Mouse (Mus musculus): ENCODE results near the gene Dmac1. TPM values are rescaled to one million over a fixed set of nuclear protein-coding genes. Genes with fewer than 3 reads are reported as not detected.
"Not testable (repeated sequence)": the region's sequence is repeated elsewhere in the genome, so short reads cannot be mapped to it uniquely, and the experiment has no call there.

Gene Dmac1
- polyA plus RNA-seq, 1 experiment from 2014 or later, result 129 TPM

- no peaks in the 10 kb centered on the region for H3K36me3 ChIP-seq (ENCODE audit: insufficient read depth, low read length)
- WGBS, result 91% methylated on average over 2 of the region's 2 CpGs
- no peak overlapping the region for H3K4me3 ChIP-seq (replicated peaks; ENCODE audit: low read depth, low read length)
Observed at GRCm38 (mm10) chr4:75264219-75264618, 13.9 kb downstream of the Dmac1 start.

GRCm38 (mm10) chr4:75263556-75264129 lies 14.5 kb downstream of the Dmac1 start:
- Histone ChIP-seq H3K4me1 (replicated peaks; ENCODE audit: insufficient read depth, low read length) (no peaks in the 10 kb centered on the region), H3K27me3 (ENCODE audit: insufficient read depth, low read length) (no peaks in the 10 kb centered on the region), H3K4me2 (ENCODE audit: low read length) (no peak overlapping the region), H3K4me3 (replicated peaks; ENCODE audit: low read depth, low read length) (no peak overlapping the region), H3K9ac (ENCODE audit: low read depth, low read length) (no peak overlapping the region), H3K9me3 (replicated peaks; ENCODE audit: low read length) (no peaks in the 10 kb centered on the region), H3K27ac (no peak overlapping the region), H3K36me3 (ENCODE audit: insufficient read depth, low read length) (no peaks in the 10 kb centered on the region)
- no peak for TF ChIP-seq CTCF (IDR thresholded peaks at IDR 0.05; ENCODE audit: low read depth)
- DNase-seq (ENCODE audit: low spot score), result no peak
- ATAC-seq (replicated peaks; ENCODE audit: low FRiP score, low read depth), result no peak
- 95% methylated on average over 3 of the region's 3 CpGs for WGBS

More at GRCm38 (mm10) chr4:75264219-75264618, 13.9 kb downstream of the Dmac1 start:
- H3K27me3 ChIP-seq (ENCODE audit: insufficient read depth, low read length), result no peaks in the 10 kb centered on the region
- H3K9ac ChIP-seq (ENCODE audit: low read depth, low read length), result no peak overlapping the region
- no peak for TF ChIP-seq CTCF (IDR thresholded peaks at IDR 0.05; ENCODE audit: low read depth)
- DNase-seq (ENCODE audit: low spot score), result no peak
- H3K9me3 ChIP-seq (replicated peaks; ENCODE audit: low read length), result no peaks in the 10 kb centered on the region
- no peaks in the 10 kb centered on the region for H3K4me1 ChIP-seq (replicated peaks; ENCODE audit: insufficient read depth, low read length)
- no peak for ATAC-seq (replicated peaks; ENCODE audit: low FRiP score, low read depth)
- H3K27ac ChIP-seq, result no peak overlapping the region
- no peak overlapping the region for H3K4me2 ChIP-seq (ENCODE audit: low read length)

DNA sequence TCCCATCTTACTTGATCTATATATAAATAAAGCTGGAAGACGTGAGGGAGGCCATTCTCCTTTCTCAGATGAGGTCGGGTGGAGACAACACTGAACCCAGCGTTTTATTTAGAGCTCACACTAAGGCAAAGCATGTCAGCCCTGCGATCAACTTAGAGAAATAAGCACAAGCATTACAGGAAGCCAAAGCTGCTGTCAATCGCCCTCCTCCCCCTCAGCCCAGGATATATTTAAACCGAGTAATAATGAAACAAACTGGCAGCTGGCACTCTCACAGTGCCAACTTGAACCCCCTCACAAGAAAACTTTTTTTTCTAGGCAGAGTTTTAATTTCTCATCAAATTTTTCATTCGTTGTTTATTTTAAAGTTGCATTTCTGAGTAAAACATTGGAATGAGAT lies 15.7 kb downstream of the Dmac1 start:
- H3K9me3 ChIP-seq (replicated peaks; ENCODE audit: low read length), result no peaks in the 10 kb centered on the region
- no peak overlapping the region for H3K4me3 ChIP-seq (replicated peaks; ENCODE audit: low read depth, low read length)
- no peaks in the 10 kb centered on the region for H3K36me3 ChIP-seq (ENCODE audit: insufficient read depth, low read length)
- WGBS, result 43% methylated on average over 7 of the region's 7 CpGs
- H3K27ac ChIP-seq, result no peak overlapping the region
- ATAC-seq (replicated peaks; ENCODE audit: low FRiP score, low read depth), result no peak
- no peak overlapping the region for H3K4me2 ChIP-seq (ENCODE audit: low read length)
- no peak overlapping the region for H3K9ac ChIP-seq (ENCODE audit: low read depth, low read length)
- H3K27me3 ChIP-seq (ENCODE audit: insufficient read depth, low read length), result no peaks in the 10 kb centered on the region
- no peak for DNase-seq (ENCODE audit: low spot score)
- TF ChIP-seq CTCF (IDR thresholded peaks at IDR 0.05; ENCODE audit: low read depth), result no peak
- no peaks in the 10 kb centered on the region for H3K4me1 ChIP-seq (replicated peaks; ENCODE audit: insufficient read depth, low read length)

DNA sequence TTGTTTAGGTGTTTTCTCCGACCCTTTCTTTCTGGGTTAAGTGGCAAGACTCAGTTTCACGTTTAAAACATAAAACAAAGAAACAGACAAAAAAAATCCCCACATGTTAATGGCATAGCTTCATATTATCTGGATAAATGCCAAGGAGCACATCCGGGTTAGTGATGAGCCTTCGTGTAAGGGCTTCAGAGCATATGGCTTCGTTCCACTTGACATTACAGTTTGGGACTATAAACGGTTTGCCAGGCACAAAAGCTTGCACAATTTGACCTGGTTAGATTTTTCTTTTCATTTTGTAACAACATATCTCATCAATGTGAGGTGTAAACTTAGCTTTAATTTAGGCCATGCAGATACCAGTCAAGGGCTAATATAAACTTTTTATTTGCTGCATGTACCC lies 17.9 kb downstream of the Dmac1 start:
- no peaks in the 10 kb centered on the region for H3K4me1 ChIP-seq (replicated peaks; ENCODE audit: insufficient read depth, low read length)
- no peak overlapping the region for H3K9ac ChIP-seq (ENCODE audit: low read depth, low read length)
- 37% methylated on average over 6 of the region's 6 CpGs for WGBS
- ATAC-seq (replicated peaks; ENCODE audit: low FRiP score, low read depth) (no peak), DNase-seq (ENCODE audit: low spot score) (peak; percentile 44)
- no peaks in the 10 kb centered on the region for H3K36me3 ChIP-seq (ENCODE audit: insufficient read depth, low read length)
- H3K9me3 ChIP-seq (replicated peaks; ENCODE audit: low read length), result no peaks in the 10 kb centered on the region
- TF ChIP-seq CTCF (IDR thresholded peaks at IDR 0.05; ENCODE audit: low read depth), result no peak
- H3K4me3 ChIP-seq (replicated peaks; ENCODE audit: low read depth, low read length), result no peak overlapping the region
- H3K27ac ChIP-seq, result no peak overlapping the region
- H3K27me3 ChIP-seq (ENCODE audit: insufficient read depth, low read length), result no peaks in the 10 kb centered on the region
- H3K4me2 ChIP-seq (ENCODE audit: low read length), result no peak overlapping the region

DNA sequence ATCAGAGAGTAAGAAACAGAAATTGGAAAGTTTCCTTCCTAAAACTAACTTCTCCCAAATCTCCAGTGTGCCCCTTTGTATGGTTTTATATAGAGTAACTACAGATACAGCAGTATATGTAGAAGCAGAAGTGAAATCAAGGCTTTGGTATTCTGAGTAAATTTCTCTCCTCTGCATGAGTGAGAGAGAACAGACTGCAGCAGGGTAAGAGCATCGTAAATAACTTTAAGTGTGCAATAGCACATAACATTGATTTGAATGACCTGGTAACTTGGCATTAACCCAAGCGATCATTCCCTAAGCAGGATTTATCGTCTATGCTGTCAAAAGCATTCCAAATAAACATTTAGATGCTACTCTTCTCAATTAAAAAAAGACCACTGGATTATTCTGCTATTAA lies 18.7 kb downstream of the Dmac1 start:
- Histone ChIP-seq H3K9me3 (replicated peaks; ENCODE audit: low read length) (no peaks in the 10 kb centered on the region), H3K36me3 (ENCODE audit: insufficient read depth, low read length) (no peaks in the 10 kb centered on the region), H3K4me2 (ENCODE audit: low read length) (no peak overlapping the region), H3K27me3 (ENCODE audit: insufficient read depth, low read length) (no peaks in the 10 kb centered on the region), H3K27ac (no peak overlapping the region), H3K4me3 (replicated peaks; ENCODE audit: low read depth, low read length) (no peak overlapping the region), H3K9ac (ENCODE audit: low read depth, low read length) (no peak overlapping the region), H3K4me1 (replicated peaks; ENCODE audit: insufficient read depth, low read length) (no peaks in the 10 kb centered on the region)
- TF ChIP-seq CTCF (IDR thresholded peaks at IDR 0.05; ENCODE audit: low read depth), result no peak
- ATAC-seq (replicated peaks; ENCODE audit: low FRiP score, low read depth) (no peak), DNase-seq (ENCODE audit: low spot score) (peak; percentile 57)
- 23% methylated on average over 3 of the region's 3 CpGs for WGBS

- H3K27ac ChIP-seq; H3K36me3 ChIP-seq (ENCODE audit: insufficient read depth, low read length); H3K9me3 ChIP-seq (replicated peaks; ENCODE audit: low read length); H3K4me3 ChIP-seq (replicated peaks; ENCODE audit: low read depth, low read length); H3K4me2 ChIP-seq (ENCODE audit: low read length); H3K27me3 ChIP-seq (ENCODE audit: insufficient read depth, low read length); H3K9ac ChIP-seq (ENCODE audit: low read depth, low read length); H3K4me1 ChIP-seq (replicated peaks; ENCODE audit: insufficient read depth, low read length): not testable (repeated sequence)
- DNase-seq (ENCODE audit: low spot score) (peak; percentile 11), ATAC-seq (replicated peaks; ENCODE audit: low FRiP score, low read depth) (peak; percentile 72; the same call in 1 of the 2 replicates)
- WGBS, result 44% methylated on average over 3 of the region's 3 CpGs
Observed at GRCm38 (mm10) chr4:75234602-75235001, 43.5 kb downstream of the Dmac1 start.
